Mouse (Mus musculus): ENCODE measurements around the gene Pitpnm2. TPM values are rescaled to one million over a fixed set of nuclear protein-coding genes. Genes with fewer than 3 reads are reported as not detected.

Pitpnm2 gene
- polyA plus RNA-seq, 1 experiment from 2014 or later = 4.8 TPM

- Histone ChIP-seq H3K27ac (no peak overlapping the region), H3K9me3 (no peaks in the 10 kb centered on the region), H3K4me2 (no peak overlapping the region), H3K36me3 (peaks cover 17% of the 10 kb centered on the region; the same call in 1 of the 2 replicates), H3K4me3 (no peak overlapping the region), H3K9ac (no peak overlapping the region), H3K27me3 (no peaks in the 10 kb centered on the region), H3K4me1 (peaks cover 33% of the 10 kb centered on the region)
- whole genome bisulfite sequencing = 92% methylated on average over 8 of the region's 8 CpGs
- no peak for ATAC-seq (ENCODE audit: insufficient number of reproducible peaks, low FRiP score, low TSS enrichment, low read depth)
These were observed 5.1 kb downstream of the Pitpnm2 start for GRCm38 (mm10) chr5:124244449-124244848.

GRCm38 (mm10) chr5:124243236-124243901 lies 6.2 kb downstream of the Pitpnm2 start:
- no peaks in the 10 kb centered on the region for H3K9me3 ChIP-seq
- H3K36me3 ChIP-seq = peaks cover 17% of the 10 kb centered on the region; the same call in 1 of the 2 replicates
- no peak overlapping the region for H3K9ac ChIP-seq
- peaks cover 26% of the 10 kb centered on the region for H3K4me1 ChIP-seq
- WGBS = 85% methylated on average over 9 of the region's 9 CpGs
- no peak overlapping the region for H3K27ac ChIP-seq
- no peaks in the 10 kb centered on the region for H3K27me3 ChIP-seq
- no peak for ATAC-seq (ENCODE audit: insufficient number of reproducible peaks, low FRiP score, low TSS enrichment, low read depth)
- no peak overlapping the region for H3K4me2 ChIP-seq
- no peak overlapping the region for H3K4me3 ChIP-seq

DNA sequence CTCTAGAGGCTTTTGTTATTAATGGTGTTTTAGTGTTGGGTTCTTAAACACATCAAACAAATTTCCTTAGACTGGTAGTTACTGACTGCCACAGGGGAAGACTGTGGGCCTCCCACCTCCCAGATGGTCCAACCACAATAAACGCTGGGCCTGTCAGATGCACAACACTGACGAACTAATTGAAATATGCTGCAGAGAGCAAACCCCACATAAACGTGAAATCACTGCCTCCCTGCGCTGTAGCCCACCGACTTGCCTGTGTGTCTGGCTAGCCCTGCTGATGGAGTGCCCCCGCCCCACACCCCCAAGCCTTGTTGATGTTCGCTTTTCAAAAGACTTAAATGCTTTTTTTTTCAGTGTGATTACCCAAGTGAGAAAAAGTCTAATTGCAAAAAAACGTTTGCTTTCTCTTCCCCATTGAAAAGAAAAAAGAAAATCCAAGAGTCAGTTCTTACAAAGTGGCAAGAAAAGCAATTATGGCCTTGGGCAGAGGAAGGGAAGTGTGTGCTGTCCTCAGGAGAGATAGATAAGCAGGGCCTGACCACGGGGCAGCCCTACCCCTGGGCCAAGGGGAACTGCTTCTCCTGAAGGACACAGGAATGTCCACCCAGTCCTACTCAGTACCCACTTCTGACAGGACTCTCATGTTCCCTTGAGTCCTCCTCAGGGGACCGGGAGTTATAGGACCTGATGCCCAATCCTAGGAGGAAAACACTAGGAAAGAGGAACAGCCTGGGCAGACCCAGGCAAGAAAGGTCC lies 7.7 kb downstream of the Pitpnm2 start:
- Histone ChIP-seq H3K4me3 (no peak overlapping the region), H3K36me3 (peaks cover 17% of the 10 kb centered on the region; the same call in 1 of the 2 replicates)
- ATAC-seq (ENCODE audit: insufficient number of reproducible peaks, low FRiP score, low TSS enrichment, low read depth) = no peak

DNA sequence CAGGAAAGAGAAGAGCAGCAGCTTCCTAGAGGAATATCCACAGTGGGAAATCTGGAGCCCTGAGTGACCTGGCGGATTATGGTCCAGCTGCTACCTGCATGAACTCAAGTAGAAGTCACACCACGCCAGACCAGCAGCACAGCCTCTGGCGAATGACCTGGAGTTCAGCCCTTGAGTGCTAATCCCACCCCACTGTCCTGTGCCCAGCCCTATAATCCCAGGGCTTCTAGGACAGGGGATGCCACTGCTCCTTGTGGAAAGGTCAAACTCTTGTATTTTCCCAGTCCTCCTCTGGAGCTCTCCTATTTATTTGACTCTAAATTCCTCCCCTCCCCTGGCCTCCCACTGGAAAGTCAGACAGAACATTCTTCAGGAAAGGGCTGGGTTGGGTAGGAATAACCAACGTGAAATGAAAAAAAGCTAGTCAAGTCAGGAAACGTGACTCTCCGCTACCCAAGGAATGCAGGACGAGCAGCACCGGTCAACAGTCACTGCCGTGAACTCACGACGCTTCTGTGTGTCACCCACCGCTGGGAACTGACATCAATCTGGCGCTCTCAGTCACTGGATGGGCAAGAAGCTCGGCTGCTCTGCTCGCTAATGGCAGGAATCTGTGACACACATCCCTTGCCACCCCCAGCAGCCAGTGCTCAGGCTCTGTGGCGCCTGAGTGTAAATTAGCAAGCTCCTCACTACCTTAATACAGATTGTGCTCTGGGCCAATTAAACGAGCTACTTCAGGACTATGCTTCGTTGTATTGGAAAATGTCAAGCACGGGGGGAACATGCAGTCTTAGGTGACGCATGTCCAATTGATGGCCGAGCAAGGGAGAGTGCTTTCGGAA lies 8.5 kb downstream of the Pitpnm2 start:
- Histone ChIP-seq H3K36me3 (peaks cover 14% of the 10 kb centered on the region; the same call in 1 of the 2 replicates), H3K27ac (peak overlapping the region; percentile 14; the same call in 1 of the 2 replicates), H3K27me3 (no peaks in the 10 kb centered on the region), H3K4me2 (peak overlapping the region; percentile 29; the same call in 1 of the 2 replicates), H3K4me1 (peaks cover 20% of the 10 kb centered on the region), H3K9me3 (no peaks in the 10 kb centered on the region), H3K9ac (no peak overlapping the region), H3K4me3 (no peak overlapping the region)
- 16% methylated on average over 22 of the region's 22 CpGs for WGBS
- no peak for ATAC-seq (ENCODE audit: insufficient number of reproducible peaks, low FRiP score, low TSS enrichment, low read depth)

More for the DNA sequence above, 7.7 kb downstream of the Pitpnm2 start:
- H3K4me2 ChIP-seq = 0 out of 2 replicates have a peak overlapping the region, but pooled peaks have one; percentile 29
- WGBS = 25% methylated on average over 10 of the region's 10 CpGs
- no peak overlapping the region for H3K27ac ChIP-seq
- H3K9me3 ChIP-seq = no peaks in the 10 kb centered on the region
- no peak overlapping the region for H3K9ac ChIP-seq
- peaks cover 20% of the 10 kb centered on the region for H3K4me1 ChIP-seq
- no peaks in the 10 kb centered on the region for H3K27me3 ChIP-seq

- no peaks in the 10 kb centered on the region for H3K36me3 ChIP-seq
- 64% methylated on average over 4 of the region's 4 CpGs for WGBS
- no peaks in the 10 kb centered on the region for H3K27me3 ChIP-seq
- ATAC-seq (ENCODE audit: insufficient number of reproducible peaks, low FRiP score, low TSS enrichment, low read depth) = no peak
- no peak overlapping the region for H3K27ac ChIP-seq
- no peak overlapping the region for H3K9ac ChIP-seq
- no peak overlapping the region for H3K4me3 ChIP-seq
- peaks cover 28% of the 10 kb centered on the region for H3K4me1 ChIP-seq
- no peaks in the 10 kb centered on the region for H3K9me3 ChIP-seq
- H3K4me2 ChIP-seq = no peak overlapping the region
These were observed 13.4 kb downstream of the Pitpnm2 start for GRCm38 (mm10) chr5:124236180-124236579.

- no peak overlapping the region for H3K4me2 ChIP-seq
- H3K27ac ChIP-seq = no peak overlapping the region
- 89% methylated on average over 6 of the region's 6 CpGs for WGBS
These were observed 14.8 kb downstream of the Pitpnm2 start for GRCm38 (mm10) chr5:124234778-124235177.

DNA sequence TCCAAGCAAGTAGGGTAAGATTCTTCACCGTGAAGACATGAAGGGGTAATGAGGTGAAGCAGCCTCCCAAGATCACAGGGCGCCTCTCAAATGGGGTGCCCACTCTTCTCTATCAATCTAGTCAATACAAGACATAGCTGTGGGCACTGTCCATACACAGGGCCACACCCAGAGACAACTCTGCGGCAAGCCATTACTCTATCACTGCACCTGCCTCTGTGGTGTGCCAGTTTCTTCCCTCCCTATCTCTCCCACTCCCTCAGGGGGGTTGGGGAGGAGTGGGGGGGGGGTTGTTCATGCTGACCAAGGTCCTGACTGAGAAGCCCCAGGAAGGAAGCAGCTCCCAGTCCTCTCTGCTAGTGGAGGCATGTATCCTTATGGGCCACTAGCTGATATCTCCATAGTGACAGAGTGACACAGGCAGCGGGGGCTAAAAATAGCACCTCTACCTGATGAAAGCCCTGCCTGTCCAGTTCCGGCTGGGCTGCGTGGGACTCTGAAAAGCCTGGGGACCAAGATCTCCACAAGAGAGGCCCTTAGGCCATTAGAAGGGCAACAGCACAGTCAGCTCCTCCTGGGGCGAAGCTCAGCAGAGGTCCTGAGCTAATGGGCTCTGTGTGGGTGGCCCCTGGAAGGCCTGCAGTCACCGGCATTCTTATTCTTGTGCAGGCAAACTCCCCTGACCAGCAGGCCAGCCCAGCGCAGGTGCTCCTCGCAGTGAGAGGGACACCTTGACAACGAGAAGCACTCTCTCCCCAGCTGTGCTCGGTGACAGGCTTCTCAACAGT lies 15.5 kb downstream of the Pitpnm2 start:
- Histone ChIP-seq H3K36me3 (no peaks in the 10 kb centered on the region), H3K9me3 (no peaks in the 10 kb centered on the region), H3K4me2 (no peak overlapping the region), H3K4me1 (peaks cover 19% of the 10 kb centered on the region; the same call in 1 of the 2 replicates), H3K27me3 (no peaks in the 10 kb centered on the region), H3K27ac (no peak overlapping the region), H3K9ac (no peak overlapping the region), H3K4me3 (no peak overlapping the region)
- no peak for ATAC-seq (ENCODE audit: insufficient number of reproducible peaks, low FRiP score, low TSS enrichment, low read depth)
- whole genome bisulfite sequencing = 57% methylated on average over 12 of the region's 12 CpGs

More at GRCm38 (mm10) chr5:124234778-124235177, 14.8 kb downstream of the Pitpnm2 start:
- Histone ChIP-seq H3K4me1 (peaks cover 19% of the 10 kb centered on the region; the same call in 1 of the 2 replicates), H3K9ac (no peak overlapping the region), H3K27me3 (no peaks in the 10 kb centered on the region), H3K4me3 (no peak overlapping the region), H3K9me3 (no peaks in the 10 kb centered on the region), H3K36me3 (no peaks in the 10 kb centered on the region)
- ATAC-seq (ENCODE audit: insufficient number of reproducible peaks, low FRiP score, low TSS enrichment, low read depth) = no peak

- Histone ChIP-seq H3K4me1 (peaks cover 19% of the 10 kb centered on the region; the same call in 1 of the 2 replicates), H3K27me3 (no peaks in the 10 kb centered on the region), H3K4me3 (no peak overlapping the region), H3K27ac (no peak overlapping the region), H3K9ac (no peak overlapping the region), H3K4me2 (no peak overlapping the region), H3K36me3 (no peaks in the 10 kb centered on the region), H3K9me3 (no peaks in the 10 kb centered on the region)
- no peak for ATAC-seq (ENCODE audit: insufficient number of reproducible peaks, low FRiP score, low TSS enrichment, low read depth)
- 82% methylated on average over 8 of the region's 8 CpGs for WGBS
These were observed 16.5 kb downstream of the Pitpnm2 start for GRCm38 (mm10) chr5:124233144-124233465.

DNA sequence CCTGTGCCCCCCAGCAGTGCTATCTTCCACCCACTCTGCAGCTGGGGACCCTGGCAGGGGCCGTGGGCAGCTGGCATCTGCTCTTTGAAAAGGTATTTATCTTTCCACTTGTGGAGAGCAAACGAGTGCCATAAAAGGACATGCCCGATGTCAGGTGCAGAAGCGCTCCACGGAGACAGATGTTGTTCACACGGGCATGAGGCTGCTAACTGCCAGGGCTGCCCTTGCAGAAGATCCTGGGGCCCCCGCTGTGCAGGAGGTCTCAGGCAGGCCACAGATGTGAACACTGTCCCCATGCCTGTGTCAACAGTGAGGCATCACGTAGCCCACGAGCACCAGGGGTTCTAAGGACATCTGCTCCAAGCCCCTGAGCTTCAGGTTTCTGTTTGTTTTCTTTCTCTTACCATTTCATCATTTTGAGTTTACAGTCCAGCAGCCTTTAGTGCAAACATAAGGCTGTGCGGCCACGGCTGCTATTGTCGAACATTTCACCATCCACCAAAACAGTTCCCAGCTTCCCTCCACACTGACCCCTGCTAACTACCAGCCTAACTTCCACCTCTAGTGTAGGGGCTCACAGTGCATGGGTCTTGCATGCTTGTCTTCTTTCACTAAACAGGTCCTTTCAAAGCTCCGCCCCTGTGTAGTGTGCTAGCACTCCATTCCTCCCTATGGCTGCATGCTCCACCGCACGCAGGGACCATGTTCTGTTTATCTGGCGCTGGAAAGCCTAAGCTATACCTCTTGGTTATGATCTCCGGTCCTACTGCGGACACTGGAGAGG lies 17.0 kb downstream of the Pitpnm2 start:
- Histone ChIP-seq H3K27me3 (no peaks in the 10 kb centered on the region), H3K4me3 (no peak overlapping the region), H3K4me2 (no peak overlapping the region), H3K9me3 (no peaks in the 10 kb centered on the region), H3K36me3 (no peaks in the 10 kb centered on the region), H3K4me1 (peaks cover 19% of the 10 kb centered on the region; the same call in 1 of the 2 replicates), H3K9ac (no peak overlapping the region), H3K27ac (no peak overlapping the region)
- WGBS = 63% methylated on average over 18 of the region's 18 CpGs
- ATAC-seq (ENCODE audit: insufficient number of reproducible peaks, low FRiP score, low TSS enrichment, low read depth) = no peak

DNA sequence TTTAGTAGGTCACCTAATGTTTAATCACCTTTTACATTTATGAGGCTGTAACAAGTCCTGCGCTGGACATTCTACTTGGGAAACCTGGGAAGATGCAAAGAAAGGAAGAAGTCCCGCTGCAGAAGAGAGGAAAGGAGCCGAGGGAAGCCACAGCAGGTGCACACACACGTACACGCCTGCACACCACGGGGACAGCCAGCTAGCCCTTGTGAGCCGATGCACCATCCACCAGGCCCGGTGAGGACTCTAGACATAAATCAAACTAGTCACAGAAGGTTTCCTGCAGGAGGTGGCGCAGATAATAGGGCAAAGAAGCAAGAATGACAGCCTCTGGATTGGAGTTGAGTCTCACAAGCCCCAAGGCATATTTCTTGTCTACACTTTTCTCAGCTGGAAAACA lies 19.1 kb downstream of the Pitpnm2 start:
- Histone ChIP-seq H3K9ac (no peak overlapping the region), H3K4me1 (peaks cover 23% of the 10 kb centered on the region), H3K9me3 (no peaks in the 10 kb centered on the region), H3K4me2 (no peak overlapping the region), H3K36me3 (no peaks in the 10 kb centered on the region), H3K4me3 (no peak overlapping the region), H3K27me3 (no peaks in the 10 kb centered on the region), H3K27ac (no peak overlapping the region)
- 73% methylated on average over 9 of the region's 9 CpGs for WGBS
- ATAC-seq (ENCODE audit: insufficient number of reproducible peaks, low FRiP score, low TSS enrichment, low read depth) = no peak

All from limb, embryonic 15.5 days (tissue).